Mouse (Mus musculus) midbrain, embryonic 12.5 days (tissue): ENCODE measurements around the gene Zfp341. TPM values are rescaled to one million over a fixed set of nuclear protein-coding genes. Genes with fewer than 3 reads are reported as not detected.

Experiments
- ATAC-seq: fragments of 200-750 bp; cut with Nextera tagmentation; 2 replicates; pipeline ENCODE4 v1.8.0; 2017; ENCODE audit warnings: low read depth, moderate TSS enrichment, moderate library complexity; ENCODE audit not compliant: low FRiP score
- H3K27ac ChIP-seq: fragments of 300-500 bp; sonication (generic); replicated peaks from 2 replicates; pipeline ENCODE4 v1.5.1; 2016; ENCODE audit warnings: mild to moderate bottlenecking
- H3K27me3 ChIP-seq: fragments of 300-500 bp; sonication (generic); 2 replicates; pipeline ENCODE4 v1.6.1; 2016; ENCODE audit warnings: mild to moderate bottlenecking
- H3K36me3 ChIP-seq: fragments of 300-500 bp; sonication (generic); 2 replicates; pipeline ENCODE4 v1.6.1; 2016
- H3K4me1 ChIP-seq: fragments of 300-500 bp; sonication (generic); 2 replicates; pipeline ENCODE4 v1.6.1; 2016
- H3K4me2 ChIP-seq: fragments of 300-500 bp; sonication (generic); replicated peaks from 2 replicates; pipeline ENCODE4 v1.6.1; 2016; ENCODE audit warnings: mild to moderate bottlenecking, moderate library complexity
- H3K4me3 ChIP-seq: fragments of 300-500 bp; sonication (generic); 2 replicates; pipeline ENCODE4 v1.5.1; 2016; ENCODE audit warnings: mild to moderate bottlenecking
- H3K9ac ChIP-seq: fragments of 300-500 bp; sonication (generic); replicated peaks from 2 replicates; pipeline ENCODE4 v1.6.1; 2016; ENCODE audit warnings: mild to moderate bottlenecking, moderate library complexity
- H3K9me3 ChIP-seq: fragments of 300-500 bp; sonication (generic); 2 replicates; pipeline ENCODE4 v1.6.1; 2016; ENCODE audit warnings: mild to moderate bottlenecking
- WGBS: fragments of 180-500 bp; shearing (Covaris S2); methylation state at CpG from one replicate; pipeline ENCODE4 v1.1.7; 2016; 5-methylcytosine and 5-hydroxymethylcytosine counted together
- polyA plus RNA-seq: library from polyadenylated mRNA; unstranded; fragments of >200 nt; fragmentation: Nextera tagmentation; extraction: Ambion mirVana; gene quantifications from 2 replicates; pipeline ENCODE4 v1.2.1, GENCODE M21; 2016

Gene Zfp341
- polyA plus RNA-seq, 1 experiment from 2014 or later, result 1.4 TPM

DNA sequence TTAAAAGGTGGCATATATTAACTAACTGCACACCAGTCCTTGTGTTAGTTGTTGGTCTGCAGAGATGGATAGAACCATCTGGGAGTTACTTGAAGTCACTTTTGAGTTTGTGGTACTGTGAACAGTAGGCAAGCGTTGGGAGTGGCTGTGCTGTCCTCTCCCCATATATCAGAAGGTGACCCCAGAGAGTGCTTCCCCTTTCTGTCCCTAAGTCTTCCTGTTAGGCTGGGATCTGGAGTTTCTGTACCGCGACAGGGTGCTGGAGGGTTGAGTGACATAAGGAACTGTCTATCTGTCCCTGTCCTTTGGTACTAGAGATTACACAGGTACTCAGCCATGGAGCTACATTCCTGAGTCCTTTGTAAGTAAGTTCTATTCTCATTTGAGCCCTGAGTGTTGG, 73.7 kb downstream of the Zfp341 start:
- H3K4me1 ChIP-seq, result peaks cover 11% of the 10 kb centered on the region; the same call in 1 of the 2 replicates
- H3K27me3 ChIP-seq, result no peaks in the 10 kb centered on the region
- H3K4me3 ChIP-seq, result no peak overlapping the region
- peaks cover 22% of the 10 kb centered on the region for H3K36me3 ChIP-seq
- no peak overlapping the region for H3K27ac ChIP-seq
- no peak overlapping the region for H3K9ac ChIP-seq
- WGBS, result 89% methylated on average over 3 of the region's 3 CpGs
- no peak overlapping the region for H3K4me2 ChIP-seq
- no peak for ATAC-seq
- H3K9me3 ChIP-seq, result no peaks in the 10 kb centered on the region

DNA sequence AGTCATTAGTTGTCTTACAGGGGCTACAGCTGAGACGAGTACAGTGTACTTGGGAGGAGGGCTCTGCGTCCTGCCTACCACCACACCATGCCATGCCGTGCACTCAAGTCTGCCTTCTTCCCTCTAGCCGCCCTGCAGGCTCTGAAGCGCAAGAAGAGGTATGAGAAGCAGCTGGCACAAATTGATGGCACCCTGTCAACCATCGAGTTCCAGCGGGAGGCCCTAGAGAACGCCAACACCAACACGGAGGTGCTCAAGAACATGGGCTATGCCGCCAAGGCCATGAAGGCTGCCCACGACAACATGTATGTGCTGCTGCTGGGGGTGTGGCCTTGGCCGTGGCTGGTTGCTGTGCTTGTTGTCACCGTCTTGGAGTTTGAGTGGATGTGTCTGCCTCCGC, 76.3 kb downstream of the Zfp341 start:
- 95% methylated on average over 14 of the region's 14 CpGs for WGBS
- no peaks in the 10 kb centered on the region for H3K9me3 ChIP-seq
- H3K4me1 ChIP-seq, result no peaks in the 10 kb centered on the region
- H3K4me3 ChIP-seq, result no peak overlapping the region
- H3K27me3 ChIP-seq, result no peaks in the 10 kb centered on the region
- H3K27ac ChIP-seq, result no peak overlapping the region
- no peak for ATAC-seq
- H3K9ac ChIP-seq, result no peak overlapping the region
- peaks cover 46% of the 10 kb centered on the region for H3K36me3 ChIP-seq
- no peak overlapping the region for H3K4me2 ChIP-seq

DNA sequence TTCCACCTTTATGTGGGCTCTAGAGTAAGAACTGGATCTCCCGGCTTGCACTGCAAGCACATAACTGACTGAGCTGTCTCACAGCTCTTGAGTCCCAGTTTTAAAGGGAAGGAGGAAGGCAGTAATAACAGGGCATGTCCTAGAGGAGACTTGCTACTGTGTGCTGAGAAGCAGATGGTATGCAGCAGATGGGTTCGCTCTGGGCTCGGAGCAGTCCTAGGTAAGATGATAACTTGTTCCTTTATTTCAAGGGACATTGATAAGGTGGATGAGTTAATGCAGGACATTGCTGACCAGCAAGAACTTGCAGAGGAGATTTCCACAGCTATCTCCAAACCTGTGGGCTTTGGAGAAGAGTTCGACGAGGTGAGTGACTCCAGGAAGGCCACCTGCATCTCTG, 77.9 kb downstream of the Zfp341 start:
- peaks cover 60% of the 10 kb centered on the region for H3K36me3 ChIP-seq
- no peaks in the 10 kb centered on the region for H3K9me3 ChIP-seq
- no peaks in the 10 kb centered on the region for H3K4me1 ChIP-seq
- no peak overlapping the region for H3K4me3 ChIP-seq
- H3K9ac ChIP-seq, result no peak overlapping the region
- WGBS, result 96% methylated on average over 5 of the region's 5 CpGs
- H3K27ac ChIP-seq, result no peak overlapping the region
- no peak for ATAC-seq
- no peaks in the 10 kb centered on the region for H3K27me3 ChIP-seq
- H3K4me2 ChIP-seq, result no peak overlapping the region

DNA sequence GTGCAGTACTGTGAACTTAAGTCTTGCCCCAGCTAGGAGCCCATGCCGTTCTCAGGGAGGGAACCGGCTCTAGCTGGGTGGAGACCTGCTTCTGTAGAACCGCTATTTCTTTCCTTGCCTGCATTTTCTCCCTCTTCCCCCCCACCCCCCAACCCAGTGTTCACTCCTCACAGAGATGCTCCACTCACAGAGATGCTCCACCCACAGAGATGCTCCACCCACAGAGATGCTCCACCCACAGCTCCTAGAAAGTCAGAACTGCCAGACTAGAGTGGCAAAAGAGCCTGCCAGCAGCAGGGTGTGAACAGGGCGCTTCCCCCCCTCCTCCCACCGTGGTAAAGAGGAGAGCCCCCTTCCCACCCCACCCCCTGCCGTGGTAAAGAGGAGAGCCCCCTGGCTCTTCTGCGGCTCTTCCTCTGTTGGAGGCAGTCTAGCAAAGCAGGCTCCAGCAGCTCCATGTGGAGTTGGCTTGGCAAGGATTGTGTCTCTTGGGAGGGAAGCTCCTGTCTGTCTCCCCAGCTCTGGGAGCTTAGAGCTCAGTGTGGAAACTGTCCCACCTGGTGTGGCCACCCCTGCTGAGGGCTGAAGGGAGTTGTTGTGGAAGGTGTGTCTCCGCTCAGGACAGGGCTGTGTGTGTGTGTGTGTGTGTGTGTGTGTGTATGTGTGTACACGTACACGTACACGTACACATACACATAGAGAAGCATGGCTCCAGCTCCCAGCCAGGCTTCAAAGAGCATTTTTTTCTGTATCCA, 80.3 kb downstream of the Zfp341 start:
- Histone ChIP-seq H3K4me2 (no peak overlapping the region), H3K9me3 (no peaks in the 10 kb centered on the region), H3K36me3 (peaks cover 64% of the 10 kb centered on the region), H3K4me1 (no peaks in the 10 kb centered on the region), H3K27me3 (no peaks in the 10 kb centered on the region), H3K27ac (no peak overlapping the region), H3K9ac (no peak overlapping the region), H3K4me3 (no peak overlapping the region)
- ATAC-seq, result no peak
- 82% methylated on average over 11 of the region's 11 CpGs for WGBS

DNA sequence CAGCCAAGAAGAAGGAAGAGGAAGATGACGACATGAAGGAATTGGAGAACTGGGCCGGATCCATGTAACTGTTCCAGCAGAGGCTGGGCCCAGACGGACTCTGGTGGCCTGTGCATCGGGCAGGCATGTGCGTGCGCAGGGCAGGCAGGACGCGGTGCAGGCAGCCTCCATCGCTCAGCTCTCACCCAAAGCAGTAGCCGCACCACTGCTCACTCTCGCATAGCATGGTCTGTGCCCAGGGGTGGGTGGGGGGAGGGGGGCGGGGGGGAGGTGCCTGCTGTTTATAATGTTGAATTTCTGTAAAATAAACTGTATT, 80.8 kb downstream of the Zfp341 start:
- peaks cover 64% of the 10 kb centered on the region for H3K36me3 ChIP-seq
- WGBS, result 91% methylated on average over 12 of the region's 12 CpGs
- H3K4me2 ChIP-seq, result no peak overlapping the region

DNA sequence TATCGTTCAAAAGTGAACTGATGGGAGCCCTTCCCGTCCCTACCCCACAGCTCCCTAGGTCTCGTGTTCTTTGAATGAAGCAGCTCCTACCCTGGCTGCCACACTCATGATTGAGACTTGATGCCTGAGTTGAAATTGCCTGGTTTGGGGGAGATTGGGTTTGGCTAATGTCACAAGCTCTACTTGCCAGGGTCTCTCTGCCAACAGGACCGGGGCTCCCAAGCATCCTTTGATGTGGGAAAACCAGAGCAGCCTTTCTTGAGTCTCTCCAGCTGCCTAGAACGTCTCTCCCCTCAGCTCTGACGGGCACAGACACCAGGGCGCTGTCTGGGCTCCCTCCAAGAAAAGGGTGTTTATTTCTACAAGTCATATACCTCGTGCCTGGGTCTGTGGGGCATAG, 82.6 kb downstream of the Zfp341 start:
- no peak for ATAC-seq
- Histone ChIP-seq H3K4me1 (no peaks in the 10 kb centered on the region), H3K9ac (no peak overlapping the region), H3K4me2 (no peak overlapping the region), H3K4me3 (no peak overlapping the region), H3K27ac (no peak overlapping the region), H3K27me3 (no peaks in the 10 kb centered on the region), H3K9me3 (no peaks in the 10 kb centered on the region), H3K36me3 (peaks cover 49% of the 10 kb centered on the region)
- WGBS, result 88% methylated on average over 8 of the region's 8 CpGs

More for the DNA sequence above, 80.8 kb downstream of the Zfp341 start:
- Histone ChIP-seq H3K9me3 (no peaks in the 10 kb centered on the region), H3K27ac (no peak overlapping the region), H3K4me1 (no peaks in the 10 kb centered on the region), H3K9ac (no peak overlapping the region), H3K27me3 (no peaks in the 10 kb centered on the region), H3K4me3 (no peak overlapping the region)
- no peak for ATAC-seq

Other genes with a start within 250 kb of the Zfp341 start
- 14.3 and 15.4 TPM in 2 replicates for gene Cdk5rap1, start 240.3 kb upstream of the Zfp341 start, polyA plus RNA-seq
- 7.1 and 8.6 TPM in 2 replicates for gene Snta1, start 205.2 kb upstream of the Zfp341 start, polyA plus RNA-seq
- gene Cbfa2t2, start 176.8 kb upstream of the Zfp341 start, polyA plus RNA-seq, result 91.8 and 94.9 TPM in 2 replicates
- 2.2 and 3.3 TPM in 2 replicates for gene 1700003F12Rik, start 66.2 kb upstream of the Zfp341 start, polyA plus RNA-seq
- 0.60 and 1.1 TPM in 2 replicates for gene Actl10, start 61.5 kb upstream of the Zfp341 start, polyA plus RNA-seq
- 11.9 and 12.3 TPM in 2 replicates for gene Necab3, start 54.4 kb upstream of the Zfp341 start, polyA plus RNA-seq
- gene E2f1, start 43.4 kb upstream of the Zfp341 start, polyA plus RNA-seq, result 36.0 and 41.1 TPM in 2 replicates
- gene Pxmp4, start 9.6 kb upstream of the Zfp341 start, polyA plus RNA-seq, result 9.4 and 13.8 TPM in 2 replicates
- gene 4930519P11Rik, start 140 bp downstream of the Zfp341 start, polyA plus RNA-seq, result 0.54 and 0.69 TPM in 2 replicates
- gene Chmp4b, start 38.4 kb downstream of the Zfp341 start, polyA plus RNA-seq, result 26.1 and 27.9 TPM in 2 replicates
- gene Gm14214, start 156.7 kb downstream of the Zfp341 start, polyA plus RNA-seq, result not detected in 2 replicates
- gene Raly, start 177.8 kb downstream of the Zfp341 start, polyA plus RNA-seq, result 38.9 and 44.6 TPM in 2 replicates
- gene a, start 178.1 kb downstream of the Zfp341 start, polyA plus RNA-seq, result 1.9 and 2.2 TPM in 2 replicates